Mouse (Mus musculus): ENCODE results near the gene Terb2.
A peak's percentile ranks its signal among the peaks of the same experiment; 100 is the strongest.

Terb2 gene

GRCm38 (mm10) chr2:122186106-122186505 is at the start of gene Terb2, which contains the start of gene Patl2:
Gene Terb2 (plus strand): TSS chr2:122186272.
Gene Patl2 (minus strand): TSS chr2:122186189.
- DNase-seq = peak in 1 of 2 experiments; percentile 13

- no peak for DNase-seq
Measured at GRCm38 (mm10) chr2:122137839-122138465, 48.1 kb upstream of the Terb2 start.

DNA sequence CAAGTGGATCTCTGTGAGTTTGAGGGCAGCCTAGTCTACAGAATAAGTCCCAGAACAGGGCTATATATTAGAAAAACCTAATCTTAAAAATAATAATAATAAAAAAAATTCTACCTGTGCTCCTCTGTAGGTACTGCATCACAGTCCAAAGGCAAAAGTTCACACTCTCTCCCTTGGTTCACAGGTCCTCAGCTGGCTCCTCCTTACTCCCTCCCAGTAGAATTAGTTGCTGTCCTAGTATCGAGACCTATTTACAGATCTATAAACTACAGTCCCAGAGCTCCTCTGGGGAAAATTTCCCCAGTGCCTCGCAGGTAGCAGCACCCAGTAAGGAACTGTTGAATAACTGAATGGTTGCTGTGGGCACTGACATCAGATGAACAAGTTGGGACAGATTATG is 45.3 kb upstream of the Terb2 start:
- DNase-seq = no peak

- no peak for DNase-seq
Measured at GRCm38 (mm10) chr2:122141332-122141967, 44.6 kb upstream of the Terb2 start.

GRCm38 (mm10) chr2:122143111-122143510 is 43.0 kb upstream of the Terb2 start:
- no peak for DNase-seq

DNA sequence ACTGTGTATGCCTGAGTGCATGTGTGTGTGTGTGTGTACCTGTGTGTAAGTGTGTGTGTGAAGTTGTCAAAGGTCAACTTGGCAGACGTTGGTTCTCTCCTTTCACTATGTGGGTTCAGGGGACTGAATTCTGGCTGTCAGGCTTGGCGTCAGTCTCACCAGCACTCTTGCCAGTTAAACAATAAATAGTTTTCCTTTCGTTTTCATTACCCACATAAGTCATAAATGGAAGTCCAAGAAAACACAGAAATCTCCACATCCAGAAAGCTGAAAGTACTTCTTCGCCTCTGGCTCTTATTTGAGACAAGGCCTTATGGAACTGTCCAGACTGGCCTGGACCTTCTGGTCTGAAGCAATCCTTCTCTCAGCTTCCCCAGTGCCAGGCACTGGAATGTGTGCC is 40.3 kb upstream of the Terb2 start:
- no peak for DNase-seq

GRCm38 (mm10) chr2:122146687-122147086 is 39.4 kb upstream of the Terb2 start:
- DNase-seq = no peak

DNA sequence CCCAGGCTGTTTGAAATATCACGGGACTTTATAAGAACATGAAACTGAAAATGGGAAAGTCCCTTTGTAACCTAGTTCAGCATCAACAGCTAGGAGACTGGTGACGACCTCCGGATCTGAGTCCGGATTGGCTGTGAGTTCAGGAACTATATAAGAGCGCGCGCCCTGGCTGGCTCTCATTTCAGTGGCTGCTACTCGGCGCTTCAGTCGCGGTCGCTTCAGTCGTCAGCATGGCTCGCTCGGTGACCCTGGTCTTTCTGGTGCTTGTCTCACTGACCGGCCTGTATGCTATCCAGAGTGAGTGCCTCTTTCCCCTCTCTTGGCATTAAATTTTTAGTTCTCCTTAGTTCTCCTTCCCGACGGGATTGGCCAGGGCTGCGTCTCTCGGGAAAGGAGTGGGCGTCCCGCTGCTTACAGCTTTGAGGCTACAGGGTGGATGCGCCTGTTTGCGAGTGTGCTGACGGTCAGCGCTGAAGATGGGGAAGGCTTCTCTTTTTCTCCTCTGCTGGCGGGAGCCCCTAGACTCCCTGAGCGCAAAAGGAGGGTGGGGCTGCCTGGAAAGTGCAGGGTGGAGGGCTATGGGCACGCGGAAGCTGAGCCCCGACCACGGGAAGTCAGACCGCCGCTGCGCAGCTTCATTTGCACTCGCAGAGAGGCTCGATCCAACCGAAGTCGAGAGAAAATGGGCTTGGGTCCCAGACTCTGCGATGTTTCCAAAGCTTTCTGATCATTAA is 38.4 kb upstream of the Terb2 start, which contains the start of gene B2m:
Gene B2m (plus strand): TSS at position 179 of the 734 bp plus-strand sequence.
- DNase-seq = peak; percentile 91 to 93

GRCm38 (mm10) chr2:122148242-122148917 is 37.7 kb upstream of the Terb2 start:
- DNase-seq = peak; percentile 62

DNA sequence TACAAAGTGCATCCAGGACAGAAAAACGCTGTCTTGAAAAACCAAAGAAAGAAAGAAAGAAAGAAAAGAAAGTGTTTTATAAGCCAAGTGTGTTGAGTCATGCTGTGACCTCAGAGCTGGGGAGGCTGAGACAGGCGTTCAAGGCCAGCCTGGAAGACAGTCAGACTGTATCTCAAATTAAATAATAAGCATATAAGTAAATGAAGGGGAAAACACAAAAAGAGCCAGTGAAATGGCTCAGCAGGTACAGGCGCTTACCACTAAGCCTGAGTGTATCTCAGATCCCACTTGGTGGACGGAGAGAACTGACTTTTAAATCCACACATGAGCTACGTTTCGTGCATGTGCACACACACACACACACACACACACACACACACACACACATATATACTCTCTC is 36.8 kb upstream of the Terb2 start:
- DNase-seq = no peak

DNA sequence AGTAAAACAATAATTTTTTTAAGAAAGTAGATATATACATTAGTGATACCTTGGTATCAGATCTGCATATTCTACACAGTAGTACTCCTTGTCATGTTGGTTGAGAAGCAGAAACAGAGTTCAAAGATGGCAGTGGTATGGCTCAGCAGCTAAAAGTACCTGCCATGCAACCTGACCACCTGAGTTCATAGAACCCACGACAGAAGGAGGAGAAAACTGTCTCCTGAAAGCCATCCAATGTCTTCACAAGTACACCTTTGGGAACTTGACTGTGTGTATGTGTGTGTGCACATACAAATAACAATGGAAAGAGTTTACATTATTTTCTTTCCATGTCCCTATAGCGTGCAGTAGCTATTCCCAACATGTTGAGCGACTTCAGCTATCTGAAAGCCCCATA is 36.4 kb upstream of the Terb2 start:
- no peak for DNase-seq

DNA sequence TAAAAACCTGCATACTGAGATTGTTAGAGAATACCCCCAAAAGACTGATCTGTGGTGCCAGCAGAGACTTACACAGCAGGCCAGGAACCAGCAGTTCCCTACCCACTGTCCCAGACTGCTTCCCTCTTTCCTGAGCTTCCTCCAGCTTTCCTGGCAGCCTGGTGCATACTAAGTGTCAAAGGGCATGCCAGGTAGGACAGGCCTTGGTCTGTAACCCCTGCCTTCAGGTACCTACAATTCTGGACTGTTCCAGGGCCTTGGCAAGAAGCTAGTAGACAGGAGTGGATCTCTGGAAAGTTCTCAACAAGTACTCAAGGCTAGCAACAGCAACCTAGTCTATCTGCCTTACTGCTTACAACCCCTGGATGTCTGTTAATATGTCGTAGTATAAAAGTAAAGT is 34.9 kb upstream of the Terb2 start:
- DNase-seq = no peak

DNA sequence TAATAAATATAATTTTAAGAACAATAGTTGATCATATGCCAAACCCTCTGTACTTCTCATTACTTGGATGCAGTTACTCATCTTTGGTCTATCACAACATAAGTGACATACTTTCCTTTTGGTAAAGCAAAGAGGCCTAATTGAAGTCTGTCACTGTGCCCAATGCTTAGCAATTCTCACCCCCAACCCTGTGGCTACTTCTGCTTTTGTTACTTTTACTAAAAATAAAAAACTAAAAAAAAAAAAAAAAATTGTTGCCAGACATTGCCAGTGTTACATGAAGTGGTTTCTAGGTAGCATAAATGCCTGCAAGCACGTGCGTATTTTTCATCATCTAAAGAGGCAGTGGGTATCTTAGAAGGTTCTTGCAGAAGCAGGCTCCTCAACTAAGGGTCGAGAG is 33.2 kb upstream of the Terb2 start:
- no peak for DNase-seq

DNA sequence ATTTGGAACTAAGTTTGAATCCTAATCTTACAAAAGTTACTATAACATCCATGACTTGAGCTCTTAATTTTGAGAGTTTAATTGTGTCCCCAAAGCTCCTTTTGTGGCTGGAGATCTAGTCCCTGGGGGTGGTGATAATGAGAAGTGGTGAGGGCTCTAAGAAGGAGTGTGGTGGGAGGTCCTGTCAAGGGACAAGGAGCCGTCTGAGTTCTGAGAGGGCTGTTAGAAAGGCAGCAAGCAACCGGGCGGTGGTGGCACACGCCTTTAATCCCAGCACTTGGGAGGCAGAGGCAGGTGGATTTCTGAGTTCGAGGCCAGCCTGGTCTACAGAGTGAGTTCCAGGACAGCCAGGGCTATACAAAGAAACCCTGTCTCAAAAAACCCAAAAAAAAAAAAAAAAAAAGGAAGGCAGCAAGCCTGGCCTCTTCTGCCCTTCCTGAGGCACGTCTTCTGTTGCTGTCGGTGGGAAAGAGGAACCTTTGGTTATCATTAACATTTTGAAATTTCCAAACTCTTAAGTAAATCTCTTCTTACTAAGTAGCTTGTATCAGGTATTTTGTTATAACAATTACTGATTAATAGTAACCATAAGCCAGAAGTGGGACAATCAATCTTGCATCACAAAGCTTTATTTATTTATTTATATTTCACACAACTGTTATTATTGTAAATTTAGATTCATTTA is 32.2 kb upstream of the Terb2 start:
- DNase-seq = no peak

GRCm38 (mm10) chr2:122154479-122154878 is 31.6 kb upstream of the Terb2 start:
- DNase-seq = no peak

- no peak for DNase-seq
Measured at GRCm38 (mm10) chr2:122155292-122155691, 30.8 kb upstream of the Terb2 start.

GRCm38 (mm10) chr2:122156051-122156700 is 29.9 kb upstream of the Terb2 start:
- DNase-seq = peak in 1 of 2 experiments; percentile 21

DNA sequence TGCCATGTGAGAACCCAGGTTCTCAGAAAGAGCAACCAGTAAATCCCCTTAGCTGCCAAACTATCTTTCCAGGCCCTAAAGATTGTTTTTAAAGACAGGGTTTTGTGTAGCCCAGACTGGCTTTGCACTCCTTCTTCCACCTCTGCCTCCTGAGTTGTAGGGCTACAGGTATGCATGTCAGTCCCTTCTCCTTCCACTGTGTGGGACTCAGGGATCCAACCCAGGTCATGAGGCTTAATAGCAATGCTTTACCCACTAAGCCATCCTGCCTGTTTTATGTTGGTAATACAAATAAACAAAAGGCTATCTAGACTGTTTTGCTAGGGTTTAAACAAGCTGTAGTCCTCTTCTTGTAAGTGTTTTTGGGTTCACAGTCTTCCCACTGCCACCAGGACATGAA is 28.5 kb upstream of the Terb2 start:
- no peak for DNase-seq

GRCm38 (mm10) chr2:122158362-122158802 is 27.7 kb upstream of the Terb2 start:
- DNase-seq = no peak

- DNase-seq = peak in 1 of 2 experiments; percentile 41
Measured at GRCm38 (mm10) chr2:122159667-122160066, 26.4 kb upstream of the Terb2 start.

DNA sequence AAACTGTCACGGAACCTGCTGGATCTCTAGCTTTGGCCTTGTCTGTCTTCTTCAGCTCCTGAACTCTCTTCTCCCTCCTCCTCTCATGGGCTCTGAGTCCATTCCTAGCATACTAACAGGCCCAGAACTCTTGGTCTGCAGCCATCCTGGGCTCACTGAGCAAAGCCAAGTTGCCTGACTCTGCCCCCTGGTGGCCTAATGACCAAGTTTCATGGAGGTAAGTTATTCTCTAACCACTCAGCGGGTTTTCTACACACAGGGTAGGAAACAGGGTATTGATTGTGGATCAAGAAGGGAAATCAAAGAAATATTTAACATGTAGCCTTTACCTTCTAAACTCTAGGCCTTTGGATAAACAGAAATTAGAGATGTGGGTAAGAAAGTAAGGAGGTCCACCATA is 25.4 kb upstream of the Terb2 start, which contains the start of gene Trim69:
Gene Trim69 (plus strand): TSS at position 21 of the 400 bp plus-strand sequence.
- DNase-seq = peak; percentile 76 to 80

DNA sequence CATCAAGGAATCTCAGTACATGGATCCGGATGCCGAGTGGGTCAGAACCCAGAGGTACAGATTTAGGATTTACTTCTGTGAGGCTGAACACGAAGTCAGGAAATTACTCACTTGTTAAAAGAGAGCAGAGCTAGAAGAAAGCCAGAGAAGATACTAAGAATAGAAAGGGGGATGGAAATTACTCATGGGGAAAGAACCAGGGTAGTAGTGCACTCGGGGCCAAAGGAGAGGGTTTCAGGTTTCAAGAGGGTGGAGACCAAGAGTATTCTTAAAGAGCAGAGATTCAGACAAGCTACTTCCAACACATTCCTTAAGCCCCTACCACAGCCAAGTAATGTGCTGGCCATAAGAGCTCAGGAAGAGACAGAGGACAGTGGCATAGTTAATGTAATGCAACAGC is 24.5 kb upstream of the Terb2 start:
- no peak for DNase-seq
